Mouse (Mus musculus) ZHBTc4 (cell line): ENCODE measurements at regions not wholly inside any gene's neighbourhood (a gene's known extent, or its start where the extent isn't known, plus 50 kb on each side); places are given as distances from the start of the nearest gene placed in this dataset.

Experiments
- DNase-seq: peaks from one replicate; pipeline ENCODE4 v3.0.0-alpha.2; 2011; ENCODE audit warnings: low read depth, low spot score

DNA sequence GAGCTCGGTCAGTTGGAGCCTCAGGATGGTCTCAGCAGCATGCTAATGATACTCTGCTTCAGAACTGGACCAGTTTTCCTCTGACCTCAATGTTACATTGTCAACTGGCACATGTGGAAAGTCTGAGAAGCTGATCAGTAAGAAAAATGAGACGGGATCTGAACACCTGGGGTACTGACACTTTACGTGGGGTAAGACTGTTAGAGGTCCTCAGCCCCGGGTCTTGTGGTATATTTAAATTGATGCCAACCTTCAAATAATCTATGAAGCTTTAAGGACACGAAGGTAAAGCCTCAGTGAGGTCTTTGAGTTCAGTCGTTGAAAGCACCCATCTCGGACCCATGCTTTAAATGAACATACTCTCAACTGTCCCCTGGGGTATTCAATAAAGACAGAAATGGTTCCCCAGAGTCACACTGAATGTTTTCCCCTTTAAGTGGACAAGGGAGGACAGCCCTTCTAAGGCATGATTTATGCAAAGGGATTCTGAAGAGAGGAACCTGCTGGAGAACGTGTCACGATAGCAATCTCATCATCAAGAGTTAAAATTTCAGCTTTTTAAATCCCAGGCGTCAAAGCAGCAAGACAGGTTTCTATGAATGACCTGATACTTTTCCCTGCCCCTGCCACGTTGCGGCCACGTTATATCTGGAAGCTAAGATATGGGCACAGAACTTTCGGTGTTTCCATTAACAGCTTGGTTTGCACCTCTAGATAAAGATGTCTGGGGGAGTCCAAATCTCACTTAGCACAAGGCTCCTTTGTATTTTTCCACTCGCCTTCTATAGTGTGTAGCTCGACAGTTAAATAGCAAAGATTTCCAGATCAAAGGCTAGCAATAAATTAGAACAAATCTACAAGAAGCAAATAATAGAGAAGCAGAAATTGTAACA is 76.7 kb upstream of the Atp2b1 start:
- no peak for DNase-seq

DNA sequence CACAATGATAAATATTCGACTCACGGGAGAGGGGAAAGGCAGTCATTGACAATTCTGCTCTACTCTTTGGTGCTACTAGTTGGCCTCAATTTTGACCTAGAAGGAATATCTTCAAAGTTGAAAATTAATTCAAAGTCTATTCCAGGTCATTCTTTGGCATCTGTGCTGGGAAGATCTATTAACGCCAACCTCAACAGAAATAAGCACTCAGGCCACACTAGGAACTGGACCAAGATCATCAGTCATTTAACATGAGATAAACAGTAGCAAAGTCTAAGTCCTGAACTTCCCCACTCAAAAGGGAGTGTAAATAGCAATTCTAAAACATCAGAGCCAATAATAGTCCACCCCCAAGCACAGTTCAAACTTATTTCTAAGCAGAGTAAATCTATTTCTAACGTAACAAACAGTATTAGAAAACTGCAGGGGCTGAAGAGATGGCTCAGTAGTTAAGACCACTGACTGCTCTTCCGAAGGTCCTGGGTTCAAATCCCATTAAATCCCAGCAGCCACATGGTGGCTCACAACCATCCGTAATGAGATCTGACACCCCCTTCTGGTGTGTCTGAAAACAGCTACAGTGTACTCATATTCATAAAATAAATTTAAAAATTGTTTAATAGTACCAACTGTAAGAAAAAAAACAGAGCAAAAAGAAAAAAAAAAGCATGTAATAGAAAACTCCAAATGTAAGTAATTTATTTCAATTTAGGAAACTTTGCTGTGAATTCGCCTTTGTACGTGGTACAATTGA is 75.1 kb upstream of the Atp2b1 start:
- DNase-seq: no peak

DNA sequence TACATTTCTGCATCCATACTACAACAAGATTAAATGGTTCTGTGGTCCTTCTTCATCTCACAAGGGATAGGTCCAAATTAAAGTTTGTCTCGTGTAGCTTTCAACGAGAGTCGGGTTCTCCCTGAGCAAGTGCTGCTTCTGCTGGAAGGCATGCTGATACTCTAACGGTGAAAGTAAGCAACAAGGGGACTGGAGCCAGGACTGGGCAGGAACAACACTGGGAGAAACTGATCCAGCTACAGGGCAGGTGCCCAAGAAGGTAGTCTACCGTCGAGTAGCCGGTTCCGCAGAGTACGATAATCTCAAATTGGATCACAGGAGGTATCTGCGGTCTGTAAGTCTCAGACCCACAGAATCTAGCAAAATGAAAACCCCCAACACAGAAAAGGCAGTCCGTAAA is 74.2 kb upstream of the Atp2b1 start:
- no peak for DNase-seq

DNA sequence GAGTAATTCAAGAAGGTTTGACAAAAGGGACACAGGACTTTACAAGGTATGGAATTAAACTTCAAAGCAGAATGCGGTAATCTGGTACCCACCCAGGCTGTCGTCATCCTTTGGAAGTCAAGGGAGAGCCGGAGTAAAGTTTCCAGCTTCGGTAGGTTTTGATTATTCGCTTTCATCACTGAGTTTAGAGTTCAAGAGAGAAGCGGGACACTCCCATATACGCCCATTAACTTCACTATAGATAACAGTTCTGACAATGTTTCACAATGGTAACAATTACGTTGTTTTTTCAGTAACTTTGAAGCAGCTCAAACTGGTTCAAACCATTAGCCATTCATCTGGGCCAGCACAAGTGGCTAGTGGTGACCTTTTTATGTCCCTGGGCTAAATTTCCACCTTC is 73.8 kb upstream of the Atp2b1 start:
- peak; percentile 90 for DNase-seq

DNA sequence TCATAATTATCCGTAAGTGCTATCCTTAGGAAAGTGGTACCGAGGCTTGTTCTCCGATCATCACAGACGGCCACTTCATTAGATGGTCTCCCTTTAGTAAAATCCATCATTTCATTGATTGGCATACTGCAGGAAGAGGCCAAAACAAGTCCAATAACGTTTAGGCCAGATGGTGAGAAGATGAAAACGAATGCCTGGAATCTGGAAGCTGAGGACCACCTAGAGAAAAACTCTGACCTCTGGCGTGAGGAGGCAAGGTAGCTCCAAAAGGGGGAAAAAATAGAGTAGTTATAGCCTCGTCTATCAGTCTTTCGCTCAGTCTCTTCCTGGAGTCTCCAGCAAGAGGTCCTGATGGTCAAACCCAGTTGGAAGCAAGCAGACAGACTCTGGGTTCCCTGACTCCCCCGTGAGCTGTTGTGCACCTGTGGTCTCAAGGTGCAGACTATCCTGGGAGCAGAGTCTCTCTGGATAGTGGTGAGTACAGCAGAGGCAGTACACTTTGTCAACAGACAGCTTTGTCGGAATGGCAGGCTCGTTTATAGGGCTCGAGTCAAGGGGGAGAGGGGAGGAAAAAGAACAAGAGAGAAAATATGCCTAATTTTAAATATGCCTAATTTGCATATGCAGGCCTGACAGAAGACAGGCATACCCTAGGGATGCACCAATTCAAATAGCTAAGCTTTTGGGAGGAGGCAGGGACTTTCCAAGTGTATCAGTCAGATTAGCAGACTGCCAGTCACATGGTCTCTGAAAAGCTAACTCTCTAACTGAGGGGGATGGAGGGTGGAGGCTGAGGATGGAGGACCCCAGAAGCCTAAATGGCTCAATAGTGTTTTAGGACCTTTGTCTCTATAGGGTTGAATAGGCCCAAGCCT is 73.0 kb upstream of the Atp2b1 start:
- DNase-seq: peak; percentile 31

DNA sequence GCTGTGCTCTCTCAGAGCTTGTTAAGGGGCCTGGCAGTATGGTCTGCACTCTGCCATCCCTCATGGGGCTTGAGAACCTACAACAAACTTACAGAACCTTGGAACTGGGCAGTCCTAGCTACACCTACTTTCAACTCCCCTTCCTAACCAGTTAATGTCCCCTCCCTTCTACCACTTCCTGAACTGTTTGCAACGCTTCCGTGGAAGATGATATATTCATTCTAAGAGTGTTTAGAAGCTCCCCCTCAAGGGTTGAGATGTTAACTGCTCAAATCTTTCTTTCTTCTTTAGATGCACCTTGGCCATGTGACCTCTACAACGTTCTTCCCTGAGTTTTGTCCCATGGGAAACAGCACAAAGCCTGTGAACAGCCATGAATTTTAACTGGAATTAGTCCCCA is 72.3 kb upstream of the Atp2b1 start:
- peak; percentile 39 for DNase-seq

DNA sequence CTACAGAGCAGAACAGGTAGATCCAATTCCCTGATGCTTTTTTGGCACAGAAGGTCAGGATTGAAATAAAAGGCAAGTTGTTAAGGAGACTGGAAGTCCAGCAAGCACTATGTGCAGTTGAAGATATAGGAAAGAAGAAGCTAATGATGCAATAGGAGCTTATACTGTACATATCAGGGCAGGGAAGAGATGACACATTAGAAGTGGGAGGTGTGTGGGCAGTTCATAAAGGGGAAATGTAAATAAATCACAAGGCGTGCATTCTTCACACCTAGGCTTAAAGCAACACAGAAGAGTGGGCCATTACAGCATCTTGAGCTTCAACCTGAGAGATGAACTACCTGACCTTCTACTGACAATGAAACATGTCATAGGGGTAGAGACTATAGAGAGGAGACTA is 71.5 kb upstream of the Atp2b1 start:
- DNase-seq: no peak

DNA sequence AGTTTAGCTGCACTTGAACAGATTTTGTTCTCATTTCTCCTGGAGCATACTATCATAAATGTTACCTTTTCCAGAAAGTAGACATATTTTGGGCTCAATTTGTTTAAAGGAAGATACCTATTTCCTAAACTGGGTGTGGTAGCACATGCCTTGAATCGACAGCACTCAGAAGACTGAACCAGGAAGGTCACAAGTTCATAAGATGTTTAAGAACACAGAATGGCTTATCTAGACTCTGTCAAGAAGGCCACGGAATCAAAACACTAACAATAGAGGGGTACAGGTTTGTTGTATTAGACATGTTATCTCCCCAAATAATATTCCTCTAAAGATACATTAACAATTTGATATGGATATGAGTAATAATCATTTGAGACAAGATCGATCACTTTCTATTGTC is 64.4 kb upstream of the Atp2b1 start:
- no peak for DNase-seq

DNA sequence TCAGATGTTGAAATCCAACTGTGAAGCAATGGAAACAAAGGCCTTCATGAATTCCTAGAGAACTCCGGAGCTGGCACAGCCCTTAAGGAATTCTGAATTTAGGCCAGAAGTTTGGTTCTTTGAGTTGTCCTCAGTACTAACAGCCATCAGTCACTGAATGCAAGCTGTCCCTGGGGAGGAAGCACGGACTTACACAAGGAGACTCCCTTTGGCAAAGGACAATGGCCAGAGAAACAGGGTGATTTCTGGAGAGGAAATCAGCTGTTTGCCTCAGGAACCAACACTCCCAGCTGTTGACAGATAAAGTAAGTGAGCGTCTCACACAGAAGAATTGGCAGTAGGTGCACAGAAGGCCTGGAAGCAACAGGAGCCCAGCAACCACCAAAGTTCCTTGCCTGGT is 56.8 kb upstream of the Atp2b1 start:
- DNase-seq: peak; percentile 60

DNA sequence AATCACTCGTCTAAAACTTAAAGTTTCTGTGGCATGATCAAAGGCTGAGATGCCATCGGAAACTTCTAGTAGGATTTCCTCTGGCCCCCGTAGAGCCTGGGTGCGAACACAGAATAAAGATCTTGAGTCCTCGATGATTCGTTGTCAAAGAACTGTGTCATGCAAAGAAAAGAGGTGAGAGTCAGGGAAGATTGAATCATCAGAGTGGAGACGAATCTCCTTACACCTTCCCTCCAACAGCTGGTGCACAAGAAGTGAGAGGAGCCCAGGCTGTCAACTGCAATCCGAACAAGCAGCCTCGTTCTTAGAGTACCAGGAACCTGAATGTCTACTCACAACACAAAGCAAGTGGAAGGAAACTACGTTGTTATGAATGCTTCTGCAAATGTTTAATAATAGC is 52.7 kb upstream of the Atp2b1 start:
- no peak for DNase-seq

DNA sequence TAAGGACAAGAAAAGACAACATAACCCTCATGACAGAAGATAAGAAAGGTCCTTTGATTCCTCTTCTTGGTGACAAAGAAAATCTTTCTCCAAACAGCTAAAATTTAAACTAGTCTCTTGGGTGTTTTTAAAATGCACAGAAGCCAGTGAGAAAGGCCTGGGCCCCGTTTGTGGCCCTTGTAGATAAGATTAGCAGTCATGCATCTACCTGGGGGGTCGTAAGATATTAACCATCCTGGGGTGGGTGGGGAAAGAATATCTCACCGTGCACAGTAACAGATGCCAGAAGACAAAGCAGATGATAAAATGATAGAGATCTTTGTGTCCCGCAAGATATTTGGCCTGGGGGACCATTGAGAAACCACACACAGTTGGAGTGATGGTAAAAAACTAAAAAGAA is 51.5 kb upstream of the Atp2b1 start:
- DNase-seq: no peak

DNA sequence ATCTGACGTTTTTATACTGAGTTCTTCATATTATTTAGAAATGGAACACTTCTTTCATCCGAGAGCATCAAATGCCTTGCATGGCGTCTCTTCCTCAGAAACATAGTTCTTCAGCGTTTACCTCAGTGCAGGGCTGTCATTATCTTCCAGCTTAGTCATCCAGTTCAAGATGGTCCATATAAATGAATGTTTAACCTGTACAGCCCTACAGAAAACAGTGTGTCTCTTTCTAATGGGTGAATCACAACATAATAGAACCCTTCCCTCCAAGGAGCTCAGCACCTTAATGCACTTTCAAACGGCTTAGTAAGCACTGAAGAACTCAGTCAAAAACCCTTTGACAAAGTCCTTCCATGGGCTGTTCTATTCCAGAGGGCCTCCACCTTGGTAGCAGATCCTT is 49.8 kb upstream of the Atp2b1 start:
- no peak for DNase-seq
